Mouse (Mus musculus): ENCODE measurements around the gene Hyal1.
"Not testable (repeated sequence)": the region's sequence is repeated elsewhere in the genome, so short reads cannot be mapped to it uniquely, and the experiment has no call there.

The Hyal1 gene

GRCm38 (mm10) chr9:107551117-107551889, 25.4 kb upstream of the Hyal1 start, which contains the start of gene Rassf1:
TSS of gene Rassf1 (plus strand) at chr9:107551555.
- no peak for DNase-seq

- no peak for DNase-seq
Observed at GRCm38 (mm10) chr9:107551890-107552355, 24.8 kb upstream of the Hyal1 start.

GRCm38 (mm10) chr9:107552690-107553393, 23.9 kb upstream of the Hyal1 start:
- DNase-seq: no peak

GRCm38 (mm10) chr9:107553541-107554318, 23.0 kb upstream of the Hyal1 start:
- no peak for DNase-seq

- peak; percentile 94 for DNase-seq
Observed at GRCm38 (mm10) chr9:107554319-107554825, 22.4 kb upstream of the Hyal1 start.

- no peak for DNase-seq
Observed at GRCm38 (mm10) chr9:107555031-107555457, 21.7 kb upstream of the Hyal1 start.

- no peak for DNase-seq
Observed at GRCm38 (mm10) chr9:107555701-107556100, 21.0 kb upstream of the Hyal1 start.

GRCm38 (mm10) chr9:107556346-107556745, 20.4 kb upstream of the Hyal1 start:
- DNase-seq: no peak

- DNase-seq: peak; percentile 91
Observed at GRCm38 (mm10) chr9:107563029-107563581, 13.6 kb upstream of the Hyal1 start, which contains the start of gene Tusc2. TSS of gene Tusc2 (plus strand) at chr9:107563255.

GRCm38 (mm10) chr9:107565556-107565955, 11.2 kb upstream of the Hyal1 start:
- not testable (repeated sequence) for DNase-seq

- DNase-seq: peak; percentile 83
Observed at GRCm38 (mm10) chr9:107566041-107566709, 10.6 kb upstream of the Hyal1 start.

GRCm38 (mm10) chr9:107566855-107567254, 9.9 kb upstream of the Hyal1 start:
- DNase-seq: peak; percentile 6

GRCm38 (mm10) chr9:107567702-107568319, 8.9 kb upstream of the Hyal1 start, which contains the start of gene Hyal2:
TSS of gene Hyal2 (plus strand) at chr9:107567945.
- DNase-seq: peak; percentile 12

- DNase-seq: peak; percentile 81
Observed at GRCm38 (mm10) chr9:107568331-107569261, 8.1 kb upstream of the Hyal1 start.

GRCm38 (mm10) chr9:107569270-107569669, 7.5 kb upstream of the Hyal1 start:
- DNase-seq: no peak

GRCm38 (mm10) chr9:107570016-107570415, 6.7 kb upstream of the Hyal1 start:
- no peak for DNase-seq

- DNase-seq: no peak
Observed at GRCm38 (mm10) chr9:107570845-107571244, 5.9 kb upstream of the Hyal1 start.

- peak; percentile 5 for DNase-seq
Observed at GRCm38 (mm10) chr9:107571534-107572326, 5.0 kb upstream of the Hyal1 start.

GRCm38 (mm10) chr9:107572327-107572662, 4.4 kb upstream of the Hyal1 start:
- DNase-seq: no peak
